Mouse (Mus musculus) heart, postnatal 36 days (tissue): ENCODE measurements around the gene Nsg1. TPM values are rescaled to one million over a fixed set of nuclear protein-coding genes. Genes with fewer than 3 reads are reported as not detected.
A peak's percentile ranks its signal among the peaks of the same experiment; 100 is the strongest.

ENCODE experiments used
- DNase-seq, 2 experiments: peaks; one replicate each; pipeline ENCODE4 v3.0.0; 2021 to 2022
- intact Hi-C: fragments of 180-260 bp; cut with DNase I; formaldehyde crosslinking; loops from one replicate; pipeline ENCODE4 v1.15.1; 2025
- total RNA-seq, 2 experiments: library from RNA; stranded (reverse); gene quantifications; 2 replicates each; pipeline ENCODE4 v1.2.3; 2021

Gene Nsg1
- 1 to 10 TPM; 7.6 to 9.5 TPM for total RNA-seq

DNA sequence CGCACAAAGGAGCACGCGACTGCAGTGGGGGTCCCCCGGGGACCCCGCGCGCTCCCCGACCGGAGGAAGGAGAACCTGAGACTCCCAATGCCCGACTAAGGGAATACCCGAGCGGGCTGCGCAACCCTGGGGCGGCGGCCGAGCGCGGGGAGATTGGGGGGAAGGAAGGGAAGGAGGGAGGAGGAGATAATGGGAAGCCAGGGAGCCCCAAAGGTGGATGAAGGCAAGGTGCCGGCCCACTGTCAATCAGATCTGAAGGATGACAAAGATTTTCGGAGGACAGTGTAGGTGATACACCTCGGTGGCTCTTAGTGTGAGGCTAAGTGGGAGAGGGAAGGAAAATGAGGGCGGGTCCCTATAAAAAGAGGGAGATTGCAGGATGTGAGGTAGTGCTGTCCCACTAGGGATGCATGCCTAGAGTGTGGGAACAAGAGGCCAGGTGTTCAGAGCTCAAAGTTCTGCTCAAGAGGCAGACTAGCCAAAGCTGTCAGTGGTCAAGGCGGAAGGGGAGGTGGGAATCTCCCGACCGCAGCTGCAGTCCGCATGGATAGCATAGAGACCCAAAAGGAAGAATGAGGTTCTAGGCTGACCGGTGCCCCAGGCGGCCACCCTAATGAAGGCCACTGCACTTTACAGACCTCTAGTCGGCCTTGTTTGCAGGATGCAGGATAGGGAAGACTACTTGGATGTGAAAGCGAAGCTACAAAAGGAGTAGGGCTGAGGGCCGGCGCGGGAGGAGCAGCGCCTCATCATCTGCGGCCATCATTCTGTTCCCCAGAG lies at the start of gene Nsg1:
Gene Nsg1 (minus strand): TSS at position 274 of the 780 bp plus-strand sequence.
- intact Hi-C loops = no loop called here
- no peak for DNase-seq

DNA sequence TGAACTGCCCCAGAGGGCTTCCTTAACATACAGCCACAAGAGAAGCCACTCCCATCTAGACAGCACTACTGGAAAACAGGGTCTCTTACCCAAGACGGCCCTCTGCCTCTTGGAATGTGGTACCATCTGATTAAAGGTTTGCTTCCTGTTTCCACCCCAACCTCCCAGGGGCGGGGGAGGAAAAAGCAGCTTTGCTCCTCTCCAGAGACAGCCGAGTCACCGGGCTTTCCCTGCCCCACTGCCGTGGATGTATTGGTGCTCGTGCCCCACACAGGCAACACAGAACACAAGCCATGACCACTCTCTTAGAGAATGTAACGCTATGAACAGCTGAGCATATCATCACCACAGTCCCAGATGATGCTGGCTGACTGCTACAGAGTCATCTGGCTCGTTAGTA lies 49.3 kb upstream of the Nsg1 start:
- DNase-seq = no peak
- intact Hi-C loops = no loop called here

DNA sequence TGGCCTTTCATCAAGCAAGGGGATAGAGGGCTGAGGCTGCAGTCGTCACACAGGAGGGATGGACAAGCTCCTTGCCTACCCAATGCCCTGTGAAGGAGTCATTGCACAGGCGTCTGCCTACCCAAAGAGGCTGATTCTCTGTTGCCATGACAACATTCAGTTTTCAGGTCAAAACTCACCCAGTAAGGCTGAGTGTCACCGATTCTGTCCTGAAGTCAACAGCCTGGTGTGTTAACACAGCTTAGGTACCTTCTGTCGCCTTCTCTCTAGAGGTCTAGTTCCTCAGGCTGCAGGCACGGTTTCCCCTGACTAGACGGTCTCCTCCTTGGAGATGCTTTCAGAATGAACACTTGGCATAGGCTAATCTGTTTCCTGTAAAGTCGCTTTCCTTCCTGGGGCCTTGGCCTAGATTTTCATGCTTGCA lies 45.6 kb upstream of the Nsg1 start:
- intact Hi-C loops = no loop called here
- DNase-seq = no peak

DNA sequence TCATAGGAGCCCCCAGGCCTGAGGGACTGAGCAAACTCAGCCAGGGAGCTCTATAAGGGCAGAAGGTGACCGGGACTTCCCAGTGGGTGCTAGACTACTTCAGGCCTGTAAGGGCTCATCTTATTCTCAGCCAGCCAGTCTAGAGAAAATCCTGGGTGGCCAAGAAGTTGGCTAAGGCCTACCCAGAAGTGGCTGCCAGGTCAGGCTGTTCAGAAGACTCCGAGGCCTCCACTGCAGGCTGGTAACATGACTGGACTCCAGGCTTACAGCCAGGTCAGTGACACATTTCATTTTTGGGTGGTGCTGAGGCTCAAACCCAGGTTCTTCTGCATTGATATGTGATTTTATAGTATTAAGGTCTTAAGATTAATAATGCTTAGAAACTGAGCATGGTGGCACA lies 40.0 kb upstream of the Nsg1 start:
- DNase-seq = no peak
- intact Hi-C loops = loop anchor here (5.0 to 10.0 kb wide), 2 partner anchors 385 to 912 kb away; no protein-coding TSS in a partner anchor

DNA sequence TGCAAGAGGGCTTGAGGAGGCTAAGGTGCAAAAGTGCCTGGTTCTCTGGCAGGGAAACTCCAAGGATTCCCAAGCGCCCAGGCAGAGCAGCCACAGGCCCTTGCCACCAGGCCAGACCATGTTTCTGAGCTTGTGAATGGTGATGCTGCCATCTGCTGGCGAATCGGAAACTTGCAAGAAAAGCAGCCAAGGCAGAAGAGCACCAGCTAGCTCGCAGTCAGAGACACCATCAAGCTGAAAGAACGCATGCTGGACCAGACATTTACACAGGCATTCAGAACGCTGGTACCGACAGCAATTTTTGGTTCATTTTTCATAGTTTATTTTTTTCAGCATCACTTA lies 37.7 kb upstream of the Nsg1 start:
- intact Hi-C loops = loop anchor here (2.0 to 10.0 kb wide), 3 partner anchors 101 to 910 kb away; no protein-coding TSS in a partner anchor
- peak; percentile 84 to 88 for DNase-seq

DNA sequence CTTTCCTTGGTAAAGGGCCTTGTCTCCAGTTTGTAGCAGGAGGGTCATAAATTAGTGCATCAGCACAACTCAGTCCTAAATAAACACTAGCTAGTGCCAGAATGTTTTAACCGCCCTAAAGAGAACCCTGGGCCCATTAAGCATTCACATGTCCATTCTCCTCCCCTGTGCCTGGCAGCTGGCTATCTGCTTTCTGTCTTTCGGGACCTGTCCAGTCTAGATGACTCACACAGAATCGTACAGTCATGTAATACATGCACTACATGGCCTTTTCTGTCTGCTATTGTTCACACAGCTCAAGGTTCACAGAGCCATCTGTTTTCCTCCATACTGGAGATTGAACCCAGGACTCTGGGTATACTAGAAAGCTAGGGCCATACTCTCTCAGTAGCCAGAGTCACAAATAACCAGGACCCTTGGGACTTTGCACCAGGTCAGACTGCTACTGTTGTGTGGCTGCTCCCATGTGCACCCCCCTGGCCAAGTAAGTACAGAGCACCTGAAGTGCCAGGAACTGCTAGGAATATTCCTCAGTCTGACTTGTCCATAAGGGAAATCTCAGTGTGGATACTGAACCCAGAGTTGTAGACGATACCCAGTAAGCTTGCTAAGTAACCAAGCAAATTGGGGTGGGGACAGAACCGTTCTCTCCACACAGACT lies 37.2 kb upstream of the Nsg1 start:
- intact Hi-C loops = loop anchor here (2.0 to 10.0 kb wide), 3 partner anchors 100 to 910 kb away; no protein-coding TSS in a partner anchor
- DNase-seq = no peak

DNA sequence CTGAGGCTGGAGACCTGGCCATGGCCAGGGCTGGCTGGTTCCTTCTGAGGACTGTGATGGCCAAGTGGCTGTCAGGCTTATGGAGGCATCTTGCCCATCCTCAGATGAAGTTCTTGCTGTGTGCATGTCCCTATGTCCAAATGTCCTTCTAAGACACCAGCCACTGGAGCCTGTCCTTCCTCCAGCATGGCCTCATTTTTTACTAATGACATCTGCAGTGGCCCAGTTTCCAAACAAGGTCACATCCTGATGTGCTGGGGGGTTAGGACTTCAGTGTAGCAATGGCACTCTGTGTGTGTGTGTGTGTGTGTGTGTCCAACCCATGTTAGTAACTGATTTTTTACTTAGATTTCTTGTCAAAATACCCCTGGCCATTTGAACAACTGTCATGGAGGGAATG lies 36.2 kb upstream of the Nsg1 start:
- DNase-seq = no peak
- intact Hi-C loops = loop anchor here (2.0 to 10.0 kb wide), 3 partner anchors 99 to 909 kb away; no protein-coding TSS in a partner anchor

DNA sequence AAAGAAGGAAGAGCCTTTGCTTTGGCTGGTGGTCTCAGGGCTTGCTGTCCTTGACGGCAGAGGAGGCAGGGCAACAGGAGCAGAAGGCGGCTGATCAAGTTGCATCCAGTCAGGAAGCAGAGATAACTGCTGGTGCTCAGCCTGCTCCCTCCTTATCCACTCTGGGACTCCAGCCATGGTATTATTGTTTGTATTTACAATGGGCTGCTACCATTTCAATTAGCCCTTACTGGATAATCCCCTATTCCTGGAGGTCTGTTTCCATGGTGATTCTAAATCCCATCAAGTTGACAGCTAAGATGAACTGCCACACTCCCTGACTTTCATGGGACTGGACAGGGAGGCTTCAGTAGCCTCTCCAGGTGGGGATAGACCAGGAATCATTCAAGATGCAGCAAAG lies 35.2 kb upstream of the Nsg1 start:
- intact Hi-C loops = loop anchor here (5.0 to 10.0 kb wide), 2 partner anchors 380 to 908 kb away; no protein-coding TSS in a partner anchor
- DNase-seq = no peak

DNA sequence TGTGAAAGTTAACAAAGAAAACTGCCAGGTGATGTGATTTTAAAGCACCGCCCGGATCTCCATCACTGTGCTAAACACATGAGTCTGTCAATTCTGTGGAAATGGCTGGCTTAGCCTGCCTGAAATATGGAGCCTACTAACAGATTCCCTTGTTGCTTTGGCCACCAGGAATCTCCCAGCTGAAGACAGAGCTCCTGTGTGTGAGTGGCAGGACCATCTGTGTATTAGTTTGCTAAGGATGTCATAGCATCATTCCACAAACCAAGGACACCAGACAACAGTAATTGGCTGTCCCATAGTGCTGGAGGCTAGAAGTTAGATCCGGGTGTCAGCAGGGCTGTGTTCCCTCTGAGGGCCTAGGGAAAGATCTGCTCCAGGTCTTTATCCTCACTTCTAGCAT lies 31.2 kb upstream of the Nsg1 start:
- no peak for DNase-seq
- intact Hi-C loops = loop anchor here (10.0 kb wide), 1 partner anchor 376 kb away; no protein-coding TSS in a partner anchor

DNA sequence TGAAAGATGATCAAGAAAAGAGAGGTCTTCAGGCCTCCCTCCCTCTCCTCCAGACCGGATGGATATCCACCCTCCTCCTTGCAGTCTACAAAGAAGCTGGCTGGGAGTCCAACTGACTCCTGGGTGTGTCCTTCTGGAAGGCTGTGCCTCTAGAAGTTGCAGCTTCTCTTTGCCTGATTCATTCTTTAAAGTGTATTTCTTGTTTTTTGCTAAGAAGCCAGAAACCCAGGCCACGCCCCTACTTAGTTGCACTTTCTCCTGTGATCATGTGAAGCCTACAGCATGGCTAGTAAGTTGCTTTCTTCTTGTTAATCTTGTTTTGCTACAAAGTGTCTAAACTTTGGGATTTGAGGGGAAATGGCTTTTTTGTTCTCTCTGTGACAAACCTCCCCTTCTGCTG lies 27.3 kb upstream of the Nsg1 start:
- intact Hi-C loops = no loop called here
- DNase-seq = no peak

DNA sequence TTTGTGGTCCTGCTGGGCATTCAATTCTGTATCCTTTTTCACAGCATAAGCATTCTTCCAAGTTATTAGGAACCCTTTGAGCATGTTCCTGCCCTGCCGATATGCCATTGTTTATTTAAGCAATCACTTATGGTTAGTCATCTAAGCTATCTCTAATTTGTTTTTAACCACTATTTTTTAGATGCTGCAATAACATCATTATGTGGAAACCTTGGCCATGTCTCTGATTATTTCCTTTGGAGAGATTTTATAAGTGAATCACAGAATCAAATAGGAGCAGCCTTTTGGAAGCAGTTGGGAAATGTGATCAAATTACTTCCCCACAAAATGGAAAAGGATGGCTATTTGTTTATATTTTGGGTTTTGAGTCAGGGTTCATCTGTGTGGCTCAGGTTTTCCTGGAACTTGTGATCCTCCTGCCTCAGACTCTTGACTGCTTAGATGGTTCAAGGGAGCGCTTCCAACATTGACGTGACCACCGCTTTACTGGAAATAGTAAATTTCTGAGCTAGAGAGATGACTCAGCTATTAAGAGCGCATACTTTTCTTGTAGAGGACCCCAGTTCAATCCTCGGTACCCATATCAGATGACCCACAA lies 25.1 kb upstream of the Nsg1 start:
- intact Hi-C loops = no loop called here

DNA sequence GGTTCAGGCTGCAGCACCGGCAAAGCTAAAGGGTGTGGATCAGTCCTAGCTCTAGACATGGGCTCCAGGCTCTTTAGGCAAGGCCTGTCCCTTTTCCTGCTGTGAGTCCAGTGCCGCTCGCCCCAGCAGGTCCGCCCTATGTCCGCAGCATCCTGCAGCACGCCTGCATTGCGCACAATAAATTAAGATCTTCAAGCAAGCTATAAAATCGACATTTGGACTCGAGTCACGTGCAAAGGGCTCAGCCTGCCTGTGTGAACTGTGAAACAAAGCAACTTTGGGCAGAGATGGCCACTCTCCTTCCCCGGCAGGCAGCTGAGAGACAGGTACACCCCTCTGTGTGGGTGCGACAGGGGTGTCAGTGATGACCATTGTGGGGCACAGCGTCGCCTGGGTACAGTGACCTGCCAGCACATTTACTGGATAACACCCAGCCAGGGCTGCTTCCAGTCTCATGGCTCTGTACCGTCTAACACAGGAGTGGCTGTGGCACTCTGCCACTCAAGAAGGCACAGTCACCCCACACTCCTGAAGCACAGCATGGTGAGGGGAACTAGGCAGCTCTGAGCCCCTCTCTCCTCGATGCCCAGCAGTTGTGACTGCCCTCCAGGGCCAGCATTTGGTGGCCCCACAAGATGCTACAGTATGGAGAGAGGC lies 14.7 kb upstream of the Nsg1 start:
- DNase-seq = no peak
- intact Hi-C loops = no loop called here

More for the DNA sequence above, 25.1 kb upstream of the Nsg1 start:
- DNase-seq = no peak

DNA sequence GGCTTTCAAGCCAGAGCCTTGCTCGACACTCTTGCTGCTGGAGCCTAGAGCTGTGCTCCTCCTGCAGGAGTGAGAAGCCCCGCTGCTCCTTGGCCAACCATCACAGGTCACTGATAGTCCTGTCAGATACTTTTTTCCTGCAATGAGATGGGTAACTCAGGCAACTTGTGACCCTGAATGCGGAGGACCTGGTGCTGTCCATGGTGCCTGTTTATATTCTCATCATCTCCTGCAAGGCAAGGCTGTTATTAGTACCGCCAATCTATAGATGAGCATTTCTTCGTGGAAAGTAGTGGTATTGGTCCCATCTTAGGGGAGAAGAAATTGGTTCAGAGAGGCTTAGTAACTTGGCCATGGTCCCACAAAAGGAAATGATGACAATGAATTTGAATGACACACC lies 14.1 kb upstream of the Nsg1 start:
- no peak for DNase-seq
- intact Hi-C loops = no loop called here

DNA sequence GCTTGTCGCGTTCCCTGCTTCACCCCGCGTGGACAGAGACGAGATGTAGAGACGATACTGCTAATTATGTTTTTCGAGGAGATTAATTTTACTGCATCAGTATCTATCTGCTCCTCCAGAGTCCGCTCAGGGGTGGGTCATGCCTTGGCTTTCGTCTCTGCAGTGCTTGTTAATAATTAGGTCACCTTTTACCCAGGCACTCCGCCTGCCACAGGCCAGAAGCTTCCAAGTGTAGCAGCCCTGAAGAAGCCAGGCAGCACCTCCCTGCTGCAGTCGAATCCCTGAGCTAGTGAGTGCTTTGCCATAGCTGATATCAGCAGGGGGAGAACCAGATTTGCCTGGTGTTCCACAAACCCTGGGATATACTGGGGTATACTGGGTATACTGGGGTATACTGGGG lies 8.8 kb upstream of the Nsg1 start:
- DNase-seq = no peak
- intact Hi-C loops = no loop called here

DNA sequence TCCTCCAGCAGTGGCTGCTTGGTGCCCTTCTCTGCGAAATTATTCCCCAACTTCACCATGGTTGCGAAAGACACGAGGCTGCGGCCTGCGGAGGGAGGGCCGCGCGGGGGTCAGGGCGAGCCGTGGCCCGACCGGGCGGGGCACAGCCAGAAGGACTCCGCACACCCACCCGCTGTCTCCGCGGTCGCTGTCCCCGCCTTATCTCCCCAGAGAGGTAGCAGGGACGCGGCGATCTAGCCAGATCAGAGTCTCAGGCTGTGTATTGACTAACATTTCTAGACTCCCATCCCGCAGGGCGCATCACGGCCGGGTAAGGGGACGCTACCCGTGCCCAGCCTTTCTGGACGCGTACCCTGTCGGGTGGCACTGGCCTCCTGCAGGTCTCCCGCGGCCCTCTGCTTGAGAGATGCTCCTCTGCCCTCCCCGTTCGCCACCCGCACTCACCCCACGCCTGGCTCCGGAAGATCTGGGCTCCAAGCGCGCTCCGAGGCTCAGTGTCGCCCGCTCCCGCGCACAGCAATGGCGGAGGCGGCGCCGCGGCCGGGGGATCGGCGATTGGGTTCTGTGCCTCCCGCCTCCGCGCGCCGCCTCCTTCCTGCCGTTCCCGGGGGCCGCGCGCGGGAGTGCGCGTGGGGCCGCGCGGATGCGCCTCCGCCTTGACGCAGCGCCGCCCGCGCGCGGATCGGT lies 617 bp downstream of the Nsg1 start:
- peak; percentile 65 to 69 for DNase-seq
- intact Hi-C loops = no loop called here

DNA sequence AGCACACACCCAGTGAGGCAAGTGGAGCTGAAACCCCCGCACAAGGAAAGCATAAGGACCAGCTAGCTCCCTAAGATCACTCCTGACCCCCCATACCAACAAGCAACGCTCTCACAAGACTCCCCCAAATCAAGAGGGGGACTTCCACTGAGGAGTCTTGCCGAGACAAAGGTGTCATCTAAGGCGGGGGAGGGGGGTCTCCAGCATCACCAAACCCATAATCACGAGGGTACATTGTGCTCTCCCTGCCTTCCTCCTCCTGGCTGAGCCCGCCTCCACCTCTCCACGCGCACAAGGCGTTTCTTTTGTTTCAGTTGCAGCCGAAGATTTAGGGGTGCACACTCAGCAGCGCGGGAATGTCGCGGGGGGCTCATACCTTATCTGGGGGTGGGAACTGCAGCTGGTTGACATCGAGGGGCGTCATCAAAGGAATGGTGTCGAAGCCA lies 1.2 kb downstream of the Nsg1 start:
- DNase-seq = no peak
- intact Hi-C loops = no loop called here

DNA sequence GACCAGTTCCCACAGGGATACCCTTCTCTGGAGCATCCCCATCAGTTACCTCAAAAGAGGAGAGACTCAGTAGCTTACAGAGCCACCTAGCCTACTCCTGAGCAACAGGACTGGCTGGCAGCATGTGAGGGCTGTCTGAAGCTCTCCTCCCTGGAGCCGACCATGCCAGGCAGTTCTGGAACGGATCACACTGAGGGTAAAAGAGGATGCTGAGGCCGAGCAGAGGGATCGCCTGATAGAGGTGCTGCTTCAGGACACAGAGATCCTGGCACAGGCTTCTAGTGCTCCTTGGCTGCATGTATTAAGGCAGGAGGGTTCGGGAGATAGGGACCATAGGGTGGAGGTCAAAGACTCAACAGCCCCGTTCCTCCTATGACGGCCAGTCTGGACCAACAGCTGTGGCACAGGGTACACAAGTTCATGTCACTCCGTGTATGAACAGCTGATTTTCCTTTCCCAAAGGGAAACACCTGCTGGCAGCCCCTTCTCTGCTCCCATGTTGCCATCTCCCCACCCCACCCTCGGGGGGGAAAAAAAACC lies 2.2 kb downstream of the Nsg1 start:
- intact Hi-C loops = no loop called here
- no peak for DNase-seq

DNA sequence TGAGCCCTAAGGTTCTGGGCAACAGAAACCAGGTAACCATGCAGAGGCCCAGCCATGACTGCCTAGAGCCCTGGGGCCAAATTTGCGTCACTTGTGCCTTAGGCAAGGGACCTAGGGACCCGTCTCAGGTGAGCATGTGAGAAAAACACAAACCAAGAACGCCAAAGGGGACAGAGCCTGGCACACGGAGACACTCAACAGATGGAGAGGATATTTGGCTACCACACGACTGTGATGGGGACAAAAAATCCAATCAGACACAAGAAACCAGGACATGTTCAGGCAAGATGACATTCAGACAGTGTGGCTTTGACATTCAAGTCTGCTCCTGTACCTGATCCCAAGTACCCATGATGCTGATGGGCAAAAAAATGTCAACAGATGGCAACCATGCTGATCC lies 6.1 kb downstream of the Nsg1 start:
- no peak for DNase-seq
- intact Hi-C loops = no loop called here

DNA sequence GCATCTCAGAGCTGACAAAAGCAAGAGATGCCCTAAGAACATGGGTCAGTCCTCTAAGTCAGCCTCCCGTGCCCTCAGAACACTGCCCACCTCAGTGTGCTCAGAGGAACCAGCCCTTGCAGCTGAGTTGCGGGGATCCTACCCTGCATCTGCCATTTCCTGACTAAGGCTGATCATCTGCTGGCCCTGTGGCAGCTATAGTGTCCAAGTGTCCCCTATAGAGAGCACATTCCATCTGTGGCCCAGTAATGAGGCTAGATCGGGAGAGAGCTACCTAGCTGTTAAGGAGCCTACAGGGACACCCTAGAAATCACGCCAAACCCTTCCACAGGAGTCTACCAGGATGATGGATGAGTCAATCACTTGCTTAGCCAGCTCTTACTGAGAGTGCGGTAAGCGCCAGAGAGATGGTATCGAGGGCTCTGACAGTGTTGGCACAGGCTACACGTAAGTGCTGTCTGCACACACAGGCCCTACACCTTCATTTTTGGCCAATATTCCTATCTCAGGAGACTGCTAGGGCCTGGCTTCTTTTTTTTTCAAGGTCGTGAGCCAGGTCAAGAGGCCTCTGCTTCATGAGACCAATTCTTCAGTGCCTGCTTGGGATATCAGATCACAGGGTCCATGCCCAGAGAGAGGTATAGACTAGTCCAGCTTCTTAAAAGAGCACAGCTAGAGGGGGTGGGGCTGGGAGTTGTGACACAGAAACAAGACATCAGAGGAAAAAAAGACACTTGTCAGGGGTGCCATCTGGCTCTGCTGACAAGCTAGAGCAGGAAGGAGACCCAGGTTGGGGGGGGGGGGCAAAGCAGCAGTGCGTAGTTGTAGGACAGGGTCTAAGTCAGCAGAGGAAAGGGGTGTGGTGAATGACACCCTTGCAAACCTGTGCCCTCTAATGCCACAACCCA lies 7.3 kb downstream of the Nsg1 start:
- intact Hi-C loops = no loop called here

More for the DNA sequence above, 7.3 kb downstream of the Nsg1 start:
- DNase-seq = no peak
